Mouse (Mus musculus) ES-E14 (cell line): ENCODE data around the gene Tbkbp1. TPM values are rescaled to one million over a fixed set of nuclear protein-coding genes. Genes with fewer than 3 reads are reported as not detected.

Source experiments
- DNase-seq: peaks from one replicate; pipeline ENCODE4 v3.0.0-alpha.2; 2013; ENCODE audit warnings: low read depth, low spot score
- H3K27ac ChIP-seq: 2 replicates; pipeline ENCODE4 v1.5.1; 2012; ENCODE audit warnings: low read depth, mild to moderate bottlenecking, low read length, moderate library complexity, mixed read lengths; ENCODE audit not compliant: poor library complexity, insufficient read depth, severe bottlenecking
- H3K36me3 ChIP-seq: 2 replicates; pipeline ENCODE4 v1.6.1; 2012; ENCODE audit warnings: mild to moderate bottlenecking, low read length, moderate library complexity, mixed read lengths; ENCODE audit not compliant: control insufficient read depth, poor library complexity, insufficient read depth, severe bottlenecking
- H3K4me1 ChIP-seq, 2 experiments: fragments of 150-350 bp in 1 of 2; sonication (generic) in 1 of 2; 2 replicates each; pipeline ENCODE4 v1.6.1; 2012; ENCODE audit warnings: low read length in 2 of 2, mild to moderate bottlenecking in 1 of 2, mixed read lengths in 1 of 2; ENCODE audit not compliant: control insufficient read depth in 2 of 2, insufficient read depth in 2 of 2, poor library complexity in 1 of 2
- H3K4me3 ChIP-seq, 2 experiments: fragments of 150-350 bp in 1 of 2; sonication (generic) in 1 of 2; 2 replicates each; pipeline ENCODE4 v1.5.1; 2012; ENCODE audit warnings: low read length in 2 of 2, low read depth in 1 of 2, mild to moderate bottlenecking in 1 of 2, mixed read lengths in 1 of 2; ENCODE audit not compliant: insufficient read depth in 1 of 2, poor library complexity in 1 of 2, severe bottlenecking in 1 of 2
- H3K9ac ChIP-seq: 2 replicates; pipeline ENCODE4 v1.6.1; 2012; ENCODE audit warnings: low read depth, mild to moderate bottlenecking, low read length, mixed read lengths; ENCODE audit not compliant: poor library complexity, insufficient read depth, severe bottlenecking
- H3K9me3 ChIP-seq: fragments of 150-350 bp; sonication (generic); 2 replicates; pipeline ENCODE4 v1.6.1; 2012; ENCODE audit warnings: low read depth, mild to moderate bottlenecking, low read length; ENCODE audit not compliant: control insufficient read depth, insufficient read depth
- CHD2 ChIP-seq: IDR thresholded peaks from 2 replicates; pipeline ENCODE4 v1.6.1; 2014; ENCODE audit warnings: mild to moderate bottlenecking, low read depth, low read length, inconsistent platforms
- HCFC1 ChIP-seq: IDR thresholded peaks from 2 replicates; pipeline ENCODE4 v1.6.1; 2012; ENCODE audit warnings: low read length, inconsistent platforms, borderline replicate concordance; ENCODE audit not compliant: insufficient read depth
- MAFK ChIP-seq: IDR thresholded peaks from 2 replicates; pipeline ENCODE4 v1.6.1; 2014; ENCODE audit warnings: mild to moderate bottlenecking, low read depth, low read length, inconsistent platforms; ENCODE audit not compliant: insufficient read depth
- ZC3H11A ChIP-seq: IDR thresholded peaks from 2 replicates; pipeline ENCODE4 v1.6.1; 2012; ENCODE audit warnings: low read depth, mild to moderate bottlenecking, inconsistent platforms, low read length, borderline replicate concordance
- ZNF384 ChIP-seq: IDR thresholded peaks from 2 replicates; pipeline ENCODE4 v1.6.1; 2012; ENCODE audit warnings: low read depth, low read length, inconsistent platforms
- in situ Hi-C, 2 experiments: fragments of 600-800 bp; cut with MboI; formaldehyde crosslinking; loops; one replicate each; pipeline ENCODE4 v1.15.1; 2025; ENCODE audit warnings: low sequenced_read_pairs in 2 of 2, inconsistent platforms in 1 of 2; ENCODE audit not compliant: unreplicated experiment in 2 of 2
- total RNA-seq: library from RNA; depleted of rRNA; stranded (reverse); fragments of 300-350 nt; gene quantifications from 2 replicates; pipeline ENCODE4 v1.2.3, GENCODE M21; 2012

The Tbkbp1 gene
- total RNA-seq, 1 experiment: 4.5 TPM

DNA sequence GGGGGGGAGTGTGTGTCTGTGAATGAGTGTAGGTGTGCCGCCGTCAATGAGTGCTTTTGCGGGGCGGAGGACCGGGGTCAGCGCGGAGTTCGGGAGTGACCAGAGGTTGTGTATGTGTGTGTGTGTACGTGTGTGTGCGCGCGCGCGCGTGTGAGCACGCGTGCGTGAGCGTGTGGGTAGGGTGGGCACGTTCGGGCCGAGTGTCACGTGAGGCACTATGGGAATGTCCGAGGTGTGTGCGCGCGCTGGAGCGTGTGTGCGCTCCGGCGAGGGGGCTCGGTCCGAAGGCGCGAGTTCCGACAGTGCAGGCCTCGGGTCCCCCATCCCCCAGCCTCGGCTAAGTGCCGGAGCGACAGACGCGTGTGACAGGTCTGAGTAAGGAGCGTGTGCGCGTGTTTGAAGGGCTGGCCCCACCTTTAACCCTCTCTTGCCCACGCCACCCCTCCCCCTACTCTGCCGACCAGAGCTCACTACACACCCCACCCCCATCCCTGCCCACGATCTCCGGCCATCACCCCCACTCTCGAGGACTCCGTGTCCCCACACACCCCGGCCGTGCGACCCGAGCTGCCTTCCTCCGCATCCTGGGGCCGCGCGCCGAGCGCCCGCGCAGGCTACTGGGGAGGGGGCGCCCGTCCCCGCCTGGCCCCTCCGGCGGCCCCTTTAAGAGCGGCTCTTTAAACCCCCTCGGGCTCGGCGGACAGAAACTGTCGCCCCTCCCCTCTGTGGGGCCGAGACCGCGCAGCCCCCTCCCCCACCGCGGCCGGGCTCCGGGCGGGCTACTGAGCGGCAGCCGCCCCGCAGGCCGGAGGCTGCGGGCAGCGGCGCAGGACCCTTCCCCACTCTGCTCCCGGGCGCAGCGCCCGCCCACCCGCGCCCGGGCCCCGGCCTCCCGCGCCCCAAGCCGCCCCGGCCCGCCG lies 624 bp downstream of the Tbkbp1 start:
- in situ Hi-C loops: loop anchor here (25.0 kb wide), 3 partner anchors 1087 to 1863 kb away; partner anchors contain the start of gene Top2a (in 1 of the 2)
- Histone ChIP-seq H3K4me3 (peak overlapping the region; percentile 90 to 92), H3K9me3 (no peaks in the 10 kb centered on the region), H3K36me3 (no peaks in the 10 kb centered on the region; the same call in 1 of the 2 replicates), H3K4me1 (peaks cover 4 to 30% of the 10 kb centered on the region in 2 experiments; a peak in 3 of 4 replicates), H3K27ac (peak overlapping the region; percentile 68), H3K9ac (peak overlapping the region; percentile 86)
- no peak for DNase-seq
- no peak for TF ChIP-seq ZNF384
- no peak for TF ChIP-seq CHD2
- no peak for TF ChIP-seq ZC3H11A
- TF ChIP-seq MAFK: no peak
- no peak for TF ChIP-seq HCFC1

- H3K4me3 ChIP-seq: peak overlapping the region; percentile 90 to 92
- no peak for TF ChIP-seq ZNF384
- no peak for TF ChIP-seq ZC3H11A
- TF ChIP-seq HCFC1: no peak
- no peak for TF ChIP-seq MAFK
- TF ChIP-seq CHD2: no peak
- in situ Hi-C loops: loop anchor here (25.0 kb wide), 3 partner anchors 1087 to 1863 kb away; partner anchors contain the start of gene Top2a (in 1 of the 2)
Measured at GRCm38 (mm10) chr11:97149995-97150410, 1.3 kb downstream of the Tbkbp1 start.

DNA sequence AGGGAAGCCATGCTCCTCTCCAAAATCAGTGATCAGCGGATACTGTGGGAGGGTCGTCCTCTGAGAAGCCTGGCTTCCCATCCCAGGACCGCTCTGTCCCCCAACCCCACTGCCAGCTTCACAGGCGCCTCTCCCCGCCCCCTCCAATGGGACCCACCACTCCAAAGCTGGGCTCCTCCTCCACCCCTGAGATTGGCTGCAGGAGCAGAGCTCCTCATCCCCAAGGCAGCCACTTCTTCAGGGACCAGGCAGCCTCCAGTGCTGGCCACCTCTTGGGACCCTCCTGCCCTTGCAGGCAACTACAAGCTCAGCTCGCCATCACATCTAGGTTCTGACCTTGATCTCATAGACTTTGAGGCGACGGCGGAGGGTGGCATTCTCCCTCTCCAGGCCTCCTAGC lies 2.3 kb downstream of the Tbkbp1 start:
- Histone ChIP-seq H3K9me3 (no peaks in the 10 kb centered on the region), H3K4me3 (peak overlapping the region; percentile 16 to 90; a peak in 2 of 4 replicates), H3K27ac (no peak overlapping the region), H3K36me3 (no peaks in the 10 kb centered on the region; the same call in 1 of the 2 replicates), H3K9ac (no peak overlapping the region), H3K4me1 (peaks cover 4 to 31% of the 10 kb centered on the region in 2 experiments; a peak in 3 of 4 replicates)
- in situ Hi-C loops: no loop called here
- TF ChIP-seq ZNF384 (no peak), MAFK (no peak), HCFC1 (no peak)
- DNase-seq: no peak

More at GRCm38 (mm10) chr11:97149995-97150410, 1.3 kb downstream of the Tbkbp1 start:
- peak overlapping the region; percentile 86 for H3K9ac ChIP-seq
- peak overlapping the region; percentile 43; the same call in 1 of the 2 replicates for H3K27ac ChIP-seq
- no peaks in the 10 kb centered on the region for H3K9me3 ChIP-seq
- H3K36me3 ChIP-seq: no peaks in the 10 kb centered on the region; the same call in 1 of the 2 replicates
- no peak for DNase-seq
- H3K4me1 ChIP-seq: peaks cover 4 to 31% of the 10 kb centered on the region in 2 experiments; a peak in 3 of 4 replicates

DNA sequence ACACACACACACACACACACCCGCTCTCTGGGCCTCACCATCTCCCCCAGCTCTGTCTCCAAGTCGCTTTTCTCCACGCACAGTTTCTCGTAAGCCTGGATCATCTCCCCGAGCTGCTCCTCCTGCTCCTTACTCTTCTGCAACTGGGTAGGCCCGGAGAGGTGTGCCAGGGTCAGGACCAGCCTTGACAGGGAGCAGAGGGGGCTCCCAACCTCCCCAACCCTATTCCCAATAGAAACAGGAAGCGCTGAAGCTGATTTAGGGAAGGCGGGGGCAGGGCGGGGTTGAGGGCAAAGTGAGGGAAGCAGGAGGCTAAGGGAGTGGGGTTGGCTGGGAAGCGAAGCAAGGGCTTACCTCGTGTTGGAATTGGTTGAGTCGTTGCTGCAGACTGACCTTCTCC lies 2.7 kb downstream of the Tbkbp1 start:
- DNase-seq: no peak
- no peak overlapping the region for H3K9ac ChIP-seq

More for the DNA sequence above, 2.7 kb downstream of the Tbkbp1 start:
- Histone ChIP-seq H3K9me3 (no peaks in the 10 kb centered on the region), H3K4me3 (peak overlapping the region; percentile 1 to 16; a peak in 2 of 4 replicates), H3K36me3 (no peaks in the 10 kb centered on the region; the same call in 1 of the 2 replicates), H3K27ac (no peak overlapping the region), H3K4me1 (peaks cover 4 to 31% of the 10 kb centered on the region in 2 experiments; a peak in 3 of 4 replicates)
- in situ Hi-C loops: no loop called here
- TF ChIP-seq MAFK: no peak
- TF ChIP-seq ZNF384: no peak
- no peak for TF ChIP-seq HCFC1
- no peak for TF ChIP-seq ZC3H11A
- TF ChIP-seq CHD2: no peak
